Mouse (Mus musculus) kidney, postnatal 36 days (tissue): ENCODE measurements around the gene Zfp39.
"Not testable (repeated sequence)": the region's sequence is repeated elsewhere in the genome, so short reads cannot be mapped to it uniquely, and the experiment has no call there.

Experiments
- DNase-seq, 2 experiments: peaks; one replicate each; pipeline ENCODE4 v3.0.0; 2021 to 2022; ENCODE audit warnings: mixed read lengths in 2 of 2

The Zfp39 gene

DNA sequence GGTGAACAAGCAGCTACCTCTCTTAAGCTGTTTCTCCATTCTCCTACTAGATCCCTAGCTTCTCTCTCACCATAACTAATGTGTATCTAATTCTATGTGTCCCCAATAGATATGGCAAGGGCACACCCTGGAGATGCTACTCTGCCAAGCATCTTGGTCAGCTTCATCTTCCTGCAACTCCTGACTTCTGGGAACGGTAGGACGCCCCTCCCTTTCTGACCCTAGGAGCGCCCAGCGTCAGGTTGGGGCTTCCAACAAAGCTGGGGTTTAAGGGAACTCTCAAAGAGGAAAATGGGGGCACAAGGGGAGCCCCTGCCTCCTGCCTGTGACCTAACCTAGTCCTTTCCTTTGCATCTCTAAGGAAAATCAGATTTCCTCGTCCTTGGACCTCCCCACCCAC lies 14.7 kb upstream of the Zfp39 start:
- DNase-seq, result no peak

DNA sequence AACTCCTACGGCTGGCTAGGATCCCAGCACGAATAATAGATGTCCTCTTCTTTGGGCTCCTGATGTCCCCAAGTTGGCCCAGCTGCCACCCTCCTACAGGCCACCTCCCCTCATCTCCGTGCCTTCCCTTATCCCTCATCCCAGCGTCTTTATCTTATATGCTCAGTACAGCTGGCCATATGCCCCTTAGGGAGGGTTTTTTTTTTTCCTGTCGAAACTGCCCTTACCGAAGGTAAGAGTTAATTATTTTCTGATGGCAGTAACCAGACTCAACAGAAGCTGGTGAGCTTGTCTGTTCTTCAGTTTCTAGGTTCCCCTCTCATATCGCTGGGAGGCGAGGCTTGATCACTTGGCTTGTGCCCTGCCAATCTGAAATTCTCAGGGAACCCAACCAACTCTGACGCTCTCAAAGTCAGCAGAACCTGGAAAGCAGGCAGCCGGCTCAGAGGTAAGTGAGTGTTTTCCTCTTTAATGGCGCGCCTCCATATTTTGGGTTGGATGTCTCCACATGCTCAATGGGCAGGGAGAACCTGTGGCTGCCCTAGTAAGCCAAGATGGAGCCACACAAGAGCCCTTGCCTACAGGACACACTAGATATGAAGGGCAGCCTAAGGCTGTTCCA lies 13.8 kb upstream of the Zfp39 start, which contains the start of gene Btnl10:
Gene Btnl10 (plus strand): TSS at position 164 of the 622 bp plus-strand sequence.
- DNase-seq, result no peak

DNA sequence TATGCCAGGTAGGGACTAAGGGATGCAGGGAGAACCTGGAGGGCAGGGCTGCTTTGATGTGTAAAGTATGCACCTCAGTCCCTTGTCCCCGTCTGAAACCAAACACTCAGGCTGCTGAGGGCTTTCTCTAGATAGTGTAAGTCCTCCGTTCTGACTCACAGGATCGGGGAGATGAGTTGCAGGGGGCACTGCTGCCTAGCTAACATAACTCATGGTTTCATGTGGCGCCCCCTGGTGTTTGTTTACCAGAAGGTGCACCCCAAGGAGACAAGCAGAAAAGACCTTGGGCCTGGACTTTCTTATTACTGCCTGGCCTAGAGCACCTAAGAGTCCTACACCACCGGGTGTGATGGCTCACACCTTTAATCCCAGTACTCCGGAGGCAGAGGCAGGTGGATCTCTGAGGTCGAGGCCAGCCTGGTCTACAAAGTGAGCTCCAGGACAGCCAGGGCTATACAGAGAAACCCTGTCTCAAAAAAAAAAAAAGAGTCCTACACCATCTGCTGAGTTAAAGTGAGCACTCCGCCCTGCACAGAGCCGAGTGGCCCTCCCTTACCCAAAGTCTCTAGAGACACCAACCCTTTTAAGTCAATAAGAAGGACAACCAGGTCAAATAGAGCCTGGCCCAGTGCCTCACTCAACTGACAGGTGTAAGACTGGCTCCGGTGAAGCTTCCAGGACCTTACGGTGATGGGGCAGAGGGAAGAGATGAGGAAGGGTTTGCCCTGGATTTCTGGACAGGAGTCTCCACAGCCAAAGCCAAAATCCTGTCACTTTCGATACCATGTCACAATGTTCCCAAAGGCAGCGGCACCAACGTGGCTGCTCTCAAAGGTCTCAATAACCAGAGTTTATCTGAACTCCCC lies 13.1 kb upstream of the Zfp39 start:
- peak; percentile 39 to 75 for DNase-seq

DNA sequence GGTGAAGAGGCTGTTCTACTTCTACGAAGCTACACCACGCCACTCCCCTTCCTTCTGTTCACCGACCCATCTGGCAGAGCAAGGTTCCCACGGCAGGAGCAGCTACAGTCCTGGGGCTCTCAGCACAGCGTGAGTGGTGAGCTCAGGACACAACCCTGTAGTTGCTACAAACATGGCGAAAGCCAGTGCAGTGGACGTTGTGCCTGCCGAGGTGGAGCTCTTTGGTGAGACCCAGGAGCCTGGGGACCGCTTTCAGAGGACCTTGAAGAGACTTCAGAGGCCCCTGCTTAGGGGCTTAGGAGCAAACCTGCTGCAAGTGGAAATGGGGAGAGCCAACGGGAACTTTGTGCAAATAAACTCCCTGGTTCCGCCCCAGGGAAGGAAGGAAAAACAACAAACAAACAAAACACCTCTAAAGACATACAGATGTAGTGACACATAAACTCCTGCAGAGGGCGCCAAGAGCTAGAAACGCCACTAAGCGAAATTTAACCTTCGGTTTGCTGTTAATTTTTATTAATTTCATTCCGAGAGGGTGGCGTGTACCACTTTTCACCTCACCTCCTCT lies 10.5 kb upstream of the Zfp39 start:
- DNase-seq, result peak; percentile 35 to 62

DNA sequence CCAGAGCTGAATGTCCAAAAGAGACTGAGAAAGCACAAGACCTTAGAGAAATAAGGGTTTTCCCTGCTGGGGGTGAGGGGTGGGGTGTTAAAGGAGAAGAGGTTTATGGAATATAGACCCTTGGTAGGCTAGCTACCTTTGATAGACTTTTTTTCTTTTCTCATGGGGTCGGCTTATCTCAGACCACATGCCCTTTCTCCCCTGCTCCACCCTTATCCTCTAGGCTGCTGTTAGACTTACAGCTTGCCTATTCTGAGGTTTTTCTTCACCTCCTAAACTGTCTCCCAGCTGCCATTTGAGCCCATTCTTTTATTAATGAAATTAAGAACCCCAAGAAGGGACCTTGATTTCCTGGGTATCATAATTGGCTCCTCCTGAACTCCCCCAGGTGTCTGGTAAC lies 9.8 kb upstream of the Zfp39 start:
- DNase-seq, result no peak

DNA sequence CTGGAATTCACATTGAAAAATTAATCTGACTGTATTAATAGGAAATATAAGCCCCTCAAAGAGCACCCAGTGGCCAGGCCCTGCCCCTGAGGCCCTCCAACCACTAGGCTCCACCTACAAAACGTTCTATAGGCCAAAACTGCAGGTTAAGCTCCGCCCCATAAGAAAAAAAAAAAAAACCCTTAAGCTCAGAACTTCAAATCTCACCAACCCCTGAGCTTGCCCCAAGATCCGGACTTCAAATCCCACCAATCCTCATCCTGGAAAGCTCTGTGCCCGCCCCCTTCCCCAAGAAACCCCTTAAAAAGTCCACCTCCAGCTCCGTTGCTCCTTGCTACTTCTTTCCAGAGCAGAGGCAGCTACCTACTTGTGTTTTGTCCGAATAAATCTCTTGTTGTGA lies 813 bp upstream of the Zfp39 start:
- DNase-seq, result peak; percentile 19 to 27

DNA sequence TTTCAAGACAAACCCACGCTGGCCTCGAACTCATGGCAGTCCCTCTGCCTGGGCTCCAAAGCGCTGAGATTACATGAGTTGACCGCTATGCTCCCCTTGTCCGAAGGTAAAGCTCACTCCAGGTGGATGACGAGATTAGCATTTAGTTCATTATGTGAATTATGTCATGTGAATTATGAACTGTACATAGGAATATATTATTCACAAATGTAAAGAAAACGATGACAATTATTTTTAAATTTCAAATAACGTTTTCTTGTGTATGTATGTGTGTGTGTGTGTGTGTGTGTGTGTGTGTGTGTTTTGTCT lies 339 bp upstream of the Zfp39 start:
- DNase-seq, result no peak

DNA sequence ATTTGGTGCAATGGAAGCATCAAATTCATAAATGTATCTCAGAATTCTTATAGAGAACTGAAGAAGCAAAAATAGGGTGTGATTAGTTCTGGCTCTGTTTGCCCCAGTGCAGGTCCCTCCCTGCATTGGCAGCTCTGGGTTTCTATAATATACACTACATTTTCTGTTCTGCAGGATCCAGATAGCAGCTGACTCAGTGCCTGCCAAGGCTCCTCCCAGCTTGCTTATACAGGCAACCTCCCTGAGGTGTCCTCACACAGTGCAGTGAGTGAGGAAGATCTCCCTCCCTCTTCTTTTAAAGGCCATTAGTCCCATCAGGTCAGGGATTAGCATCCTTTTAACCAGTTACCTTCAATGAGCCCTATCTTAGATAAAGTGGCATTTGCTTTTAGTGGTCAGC lies 2.9 kb downstream of the Zfp39 start:
- DNase-seq, result no peak

DNA sequence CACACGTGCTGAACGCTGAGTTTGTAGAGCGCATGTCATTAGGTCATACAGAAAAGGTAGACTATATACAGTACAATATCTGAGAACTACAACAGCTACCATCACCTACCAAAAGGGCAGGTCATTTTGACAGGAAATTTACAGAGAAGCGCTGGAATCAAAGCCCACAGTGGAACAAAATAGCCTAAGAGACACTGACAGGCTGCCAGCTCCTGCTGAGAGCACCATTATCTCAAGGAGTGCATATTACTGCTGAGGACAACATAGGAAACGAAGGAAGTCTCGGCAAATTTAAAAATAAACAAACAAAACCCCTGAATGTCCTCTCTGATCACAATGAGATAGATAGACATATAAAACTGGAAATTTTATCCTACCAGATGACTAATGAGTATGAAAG lies 6.5 kb downstream of the Zfp39 start:
- no peak for DNase-seq

DNA sequence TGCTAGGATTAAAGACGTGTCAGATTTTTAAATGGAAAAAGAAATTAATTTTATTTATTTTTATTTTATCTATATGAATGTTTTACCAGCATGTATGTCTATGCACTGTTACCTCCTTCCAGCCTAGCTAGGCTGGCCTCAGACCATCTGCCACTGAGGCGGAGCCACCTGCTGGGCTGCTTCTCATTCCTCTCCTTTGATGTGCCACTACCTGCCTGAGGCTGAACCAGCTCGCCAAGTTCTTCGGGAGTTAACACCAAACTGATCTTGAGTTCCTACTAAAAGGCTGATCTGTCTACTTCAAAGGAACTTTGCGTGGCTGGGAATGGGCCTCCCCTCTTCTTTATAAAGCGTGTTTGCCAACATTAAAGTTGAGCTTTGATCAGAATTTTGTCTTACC lies 9.6 kb downstream of the Zfp39 start:
- DNase-seq, result no peak

DNA sequence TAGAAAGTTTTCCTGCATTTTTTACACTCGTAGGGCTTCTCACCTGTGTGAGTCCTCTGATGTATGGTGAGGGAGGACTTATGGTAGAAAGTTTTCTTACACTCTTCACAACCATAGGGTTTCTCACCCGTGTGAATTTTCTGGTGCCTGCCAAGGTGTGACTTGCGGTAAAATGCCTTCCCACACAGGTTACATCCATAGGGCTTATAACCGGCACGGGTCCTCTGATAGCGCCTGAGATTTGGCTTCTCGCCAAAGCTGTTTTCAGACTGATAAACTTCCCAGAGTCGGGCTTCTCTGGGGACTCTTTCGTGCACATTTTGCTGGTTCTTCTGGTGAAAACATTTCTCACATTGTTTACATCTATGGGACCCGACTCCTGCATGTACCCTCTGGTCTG lies 13.5 kb downstream of the Zfp39 start:
- DNase-seq, result no peak

DNA sequence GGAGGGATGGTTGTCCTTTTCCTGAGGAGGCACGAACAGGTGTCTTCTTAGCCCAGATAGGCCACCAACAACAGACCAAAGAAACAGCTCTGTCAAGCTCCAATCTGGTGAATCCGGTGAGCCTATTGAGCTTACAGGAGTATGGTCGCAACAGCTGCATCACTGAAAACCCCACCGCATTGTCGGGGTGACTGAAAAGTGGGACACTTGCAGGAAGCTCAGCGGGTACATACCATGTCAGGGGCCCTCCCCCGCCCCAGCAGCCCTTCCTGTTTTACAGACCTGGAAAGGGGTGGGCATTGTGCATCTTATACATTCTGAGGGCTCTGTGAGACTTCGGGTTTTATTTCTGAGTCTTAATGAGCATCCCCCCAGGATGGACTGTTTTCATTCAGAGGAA lies 20.3 kb downstream of the Zfp39 start:
- no peak for DNase-seq

DNA sequence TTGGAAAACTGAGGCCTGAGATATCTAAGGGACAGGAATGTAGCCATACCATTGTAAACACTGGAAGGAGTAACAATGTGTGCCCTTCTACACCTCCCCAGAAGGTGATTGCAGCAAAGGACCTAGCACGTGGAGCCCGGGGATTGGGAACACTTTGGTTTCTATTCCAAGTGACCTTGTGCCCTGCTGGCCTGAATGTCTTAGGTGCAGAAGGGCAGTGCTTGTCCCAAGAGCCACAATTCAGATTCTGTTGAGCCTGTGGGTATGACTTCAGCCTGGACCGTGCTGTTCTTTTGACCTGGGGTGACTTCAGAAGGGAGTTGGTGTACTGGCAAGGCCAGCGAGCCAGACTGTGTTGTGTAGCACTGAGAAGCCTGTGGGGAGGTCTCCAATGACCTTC lies 33.1 kb downstream of the Zfp39 start:
- DNase-seq, result peak; percentile 36 to 60

DNA sequence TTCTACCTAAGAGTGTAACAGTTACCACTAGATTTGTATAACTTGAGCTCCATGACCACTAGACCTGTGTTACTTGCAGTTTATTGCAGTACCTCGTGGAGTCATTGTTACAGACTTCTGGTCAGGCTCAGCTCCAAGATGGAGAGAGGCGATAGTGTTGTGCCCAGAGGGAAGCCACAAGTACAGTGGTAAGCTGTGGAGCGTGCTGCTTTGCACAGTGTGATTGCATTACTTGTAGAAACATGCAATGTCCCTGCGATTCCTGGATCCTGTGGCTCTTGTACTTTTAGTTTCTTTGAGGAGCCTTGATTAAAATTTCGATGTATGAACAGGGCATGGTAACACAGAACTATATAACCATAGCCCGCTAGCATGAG lies 36.1 kb downstream of the Zfp39 start:
- peak; percentile 14 to 15 for DNase-seq

DNA sequence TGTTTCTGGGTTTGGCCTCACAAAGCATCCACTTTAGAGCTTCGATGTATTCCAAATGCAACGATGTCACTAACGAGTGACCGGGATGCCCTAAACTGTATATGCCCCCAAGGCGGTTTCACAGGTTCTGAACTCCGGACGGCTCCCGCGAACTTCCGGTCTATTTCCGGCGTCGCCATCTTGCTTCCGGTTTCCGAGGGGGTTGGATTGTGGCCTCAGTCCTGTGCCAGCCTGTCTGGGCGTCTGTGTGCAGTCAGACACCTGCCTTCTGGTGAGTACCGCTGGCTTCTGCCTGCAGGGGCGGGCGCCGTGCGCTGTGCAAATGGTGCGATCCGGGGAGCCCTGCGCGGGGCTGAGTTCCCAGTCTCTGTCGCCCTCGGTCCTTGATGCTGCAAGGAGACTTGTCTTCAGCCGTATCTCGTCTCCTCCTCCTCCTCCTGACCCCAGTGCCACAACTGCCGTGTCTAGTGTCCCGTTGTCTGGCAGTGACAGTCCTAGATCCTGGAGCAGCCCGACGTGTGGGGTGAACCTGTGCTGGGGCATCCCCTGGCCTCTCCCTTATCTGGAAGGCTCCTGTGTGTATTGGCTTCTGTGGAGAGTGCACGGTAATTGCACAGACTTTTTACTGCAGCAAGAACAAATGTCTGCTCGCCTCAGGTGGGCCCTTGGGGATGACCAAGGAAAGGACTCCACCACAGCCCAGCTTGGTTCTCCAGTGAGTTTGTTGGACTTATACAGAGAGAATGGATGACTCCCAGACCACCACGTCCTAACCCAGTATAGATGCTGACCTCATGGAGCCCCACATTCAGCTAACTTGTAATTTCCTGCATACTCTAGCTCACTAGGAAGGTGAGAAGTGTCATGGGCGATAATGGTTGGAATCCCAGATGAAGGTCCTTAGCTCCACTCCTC lies 36.7 kb downstream of the Zfp39 start, which contains the start of gene 2810021J22Rik:
Gene 2810021J22Rik (plus strand): TSS at position 178 of the 915 bp plus-strand sequence.
- DNase-seq, result peak; percentile 79 to 86

DNA sequence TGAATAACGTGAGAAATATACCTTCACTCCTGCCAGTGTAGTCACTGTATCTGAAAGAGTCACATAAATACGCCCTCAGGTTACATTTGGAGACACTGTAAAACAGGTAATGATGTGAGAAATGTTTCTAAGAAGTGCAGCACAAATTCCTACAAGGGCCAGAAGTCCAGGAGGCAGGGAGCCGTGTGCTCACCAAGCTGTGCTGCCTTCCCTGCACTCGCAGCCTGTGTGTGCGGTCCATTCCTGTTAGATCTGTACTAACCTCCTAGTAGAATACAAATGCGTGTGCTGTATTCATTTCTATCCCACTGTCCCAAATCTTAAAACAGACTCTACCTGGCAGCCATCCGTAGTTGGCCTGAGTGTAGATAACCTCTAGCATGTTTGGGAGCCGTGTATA lies 43.3 kb downstream of the Zfp39 start:
- no peak for DNase-seq

DNA sequence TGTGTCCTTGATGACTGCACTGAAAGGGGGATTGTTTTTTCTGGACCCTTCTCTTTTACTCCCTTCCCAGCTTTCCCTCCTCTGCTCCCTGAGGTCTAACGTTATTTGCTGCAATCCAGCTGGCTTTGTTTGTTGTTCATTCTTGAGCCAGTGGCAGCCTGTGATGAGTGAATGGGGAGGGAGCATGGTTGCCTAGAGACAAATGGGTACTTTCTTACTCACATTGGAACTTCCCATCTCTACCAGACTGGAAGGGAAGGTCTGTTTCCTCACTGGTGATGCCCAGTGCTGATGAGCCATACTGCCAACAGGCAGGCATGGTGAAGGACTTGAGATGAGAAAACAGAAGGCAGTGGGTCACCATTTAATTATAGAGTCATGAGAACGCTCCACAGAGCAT lies 54.3 kb downstream of the Zfp39 start:
- DNase-seq, result no peak

DNA sequence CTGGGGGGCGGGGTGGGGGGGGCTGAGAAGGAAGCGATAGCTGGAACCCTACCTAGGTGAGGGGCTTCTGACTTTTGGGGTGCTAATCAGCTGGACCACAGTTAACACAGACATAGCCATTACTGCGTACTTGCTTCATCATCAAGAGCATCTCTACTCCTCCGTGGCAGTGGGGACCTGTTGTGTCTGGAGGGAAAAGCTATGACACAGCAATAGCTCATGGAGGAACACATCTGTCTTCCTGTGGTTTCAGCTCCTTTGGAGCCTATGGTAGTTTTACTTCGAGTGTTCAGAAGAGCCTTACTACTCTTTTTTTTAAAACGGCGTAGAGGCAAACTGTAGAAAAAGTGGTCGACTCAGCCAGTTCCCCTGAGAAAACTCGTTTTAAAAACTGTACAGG lies 56.4 kb downstream of the Zfp39 start:
- no peak for DNase-seq

DNA sequence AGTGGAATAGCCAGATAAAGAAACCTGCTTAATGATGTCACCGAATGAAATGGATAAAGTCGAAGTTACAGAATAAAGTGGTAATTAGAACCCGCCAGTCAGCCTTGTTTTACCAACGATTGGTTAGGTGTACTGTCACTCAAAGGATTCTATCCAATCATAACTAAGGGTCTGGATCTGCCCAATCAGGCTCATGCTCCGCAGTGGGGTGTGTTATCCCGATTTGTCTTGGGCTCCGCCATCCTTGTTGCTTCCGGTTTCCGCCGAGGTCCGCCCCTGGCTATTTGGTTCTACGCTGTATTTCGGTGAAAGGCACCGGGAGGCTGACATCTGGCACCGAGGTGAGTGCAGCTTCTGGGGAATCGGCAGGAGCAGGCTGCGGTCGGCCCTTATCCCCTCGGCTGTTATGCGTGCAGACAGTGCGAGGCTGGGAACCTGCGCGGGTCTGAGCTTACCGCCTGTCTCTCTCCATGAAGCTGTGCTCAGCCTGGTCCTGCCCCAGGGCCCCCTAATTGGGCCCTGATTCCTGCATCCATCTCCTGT lies 57.0 kb downstream of the Zfp39 start, which contains the start of gene Gm12258:
Gene Gm12258 (plus strand): TSS at position 240 of the 543 bp plus-strand sequence.
- DNase-seq, result peak; percentile 87 to 98

DNA sequence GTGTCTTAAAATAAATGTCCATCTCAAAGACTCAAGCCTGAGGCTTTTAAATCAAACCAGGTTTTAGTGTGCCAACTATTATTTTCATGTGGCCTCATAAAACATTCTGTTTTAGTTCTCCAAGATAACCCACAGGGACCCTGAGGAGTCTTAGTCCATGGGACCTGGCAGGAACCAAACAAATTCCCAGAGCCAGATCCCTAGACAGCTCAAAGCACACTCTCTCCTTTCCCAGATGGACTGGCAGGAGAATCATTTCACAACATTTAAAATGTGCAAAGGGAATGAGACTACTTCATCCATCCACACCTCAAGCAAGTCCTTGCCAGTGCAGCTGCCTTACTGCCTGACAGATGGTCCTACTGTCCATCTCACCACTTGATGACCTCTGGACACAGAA lies 65.1 kb downstream of the Zfp39 start, which contains the start of gene Olfr311:
Gene Olfr311 (plus strand): TSS at position 301 of the 400 bp plus-strand sequence.
- DNase-seq, result not testable (repeated sequence)
